Mouse (Mus musculus): Measurements from ENCODE around the gene Gm8947.

Gene Gm8947

DNA sequence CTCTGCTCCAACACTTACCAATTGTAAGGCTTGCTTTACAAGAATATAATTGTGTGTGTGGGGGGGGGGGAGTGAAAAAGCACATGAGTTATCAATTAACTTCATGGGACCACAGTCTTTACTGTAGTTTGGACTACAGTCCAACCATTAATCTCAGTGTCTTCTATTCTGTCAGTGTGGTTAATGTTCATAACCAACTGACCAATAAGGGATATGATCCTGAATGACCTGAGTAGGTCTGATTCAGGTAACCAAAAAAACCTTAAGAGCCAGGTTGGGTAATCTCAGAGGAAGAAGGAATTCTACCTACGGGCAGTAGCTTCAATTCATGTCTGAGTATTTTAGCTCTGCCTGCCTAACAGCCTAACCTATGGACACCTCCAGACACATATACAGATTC is 32.4 kb downstream of the Gm8947 start:
- DNase-seq (ENCODE audit: extremely low spot score) = no peak

- no peak for DNase-seq (ENCODE audit: extremely low spot score)
Observed at GRCm38 (mm10) chr1:151227506-151227905, 35.3 kb downstream of the Gm8947 start.

DNA sequence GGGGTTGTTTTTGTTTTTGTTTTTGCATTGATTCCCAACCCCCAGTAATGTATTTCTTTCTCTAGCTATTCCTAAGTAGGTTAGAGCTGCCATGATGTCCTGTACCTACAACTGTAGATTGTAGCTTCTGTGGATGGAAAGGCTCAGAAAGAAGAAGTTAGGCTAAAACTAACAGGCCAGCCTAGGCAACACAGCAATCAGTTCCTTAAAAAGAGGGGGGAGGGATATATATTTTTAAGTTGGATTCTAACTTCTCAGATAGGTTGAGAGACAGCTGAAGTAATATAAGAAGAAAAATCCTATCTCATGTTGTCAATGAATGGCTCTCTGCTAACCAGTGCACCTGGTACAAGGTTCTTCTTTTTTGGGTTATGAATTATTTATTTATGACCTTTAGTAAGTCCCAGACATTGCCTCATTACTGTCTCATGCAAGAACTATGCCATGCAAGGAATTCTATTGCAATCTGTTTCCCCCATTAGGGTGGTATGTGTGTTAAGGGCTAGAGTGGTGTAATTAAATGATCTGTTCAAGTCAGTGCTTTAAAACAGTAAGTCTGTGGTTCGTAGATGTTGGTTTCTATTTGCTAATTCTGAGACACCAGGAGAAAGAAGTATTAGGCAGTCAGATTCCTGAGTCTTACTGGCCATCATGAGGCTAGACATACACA is 36.3 kb downstream of the Gm8947 start:
- no peak for DNase-seq (ENCODE audit: extremely low spot score)

GRCm38 (mm10) chr1:151232346-151232745 is 40.2 kb downstream of the Gm8947 start:
- no peak for DNase-seq (ENCODE audit: extremely low spot score)

DNA sequence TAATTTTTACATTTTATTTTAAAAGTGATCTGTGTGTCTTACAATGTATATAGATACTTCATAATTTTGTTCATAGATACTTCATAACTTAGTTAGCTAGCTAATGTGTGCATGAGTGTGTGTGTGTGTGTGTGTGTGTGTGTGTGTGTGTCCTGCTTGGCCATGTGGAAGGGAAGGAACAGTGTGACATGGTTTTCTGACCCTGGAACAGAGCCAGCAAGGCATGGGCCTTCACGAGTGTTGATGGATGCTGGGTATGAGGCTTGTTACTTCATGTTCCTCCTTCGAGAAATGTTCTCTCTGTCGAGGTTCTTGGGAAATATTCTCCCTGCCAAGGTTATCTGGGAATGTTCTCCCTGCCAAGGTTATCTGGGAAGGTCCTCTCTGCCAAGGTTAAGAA is 41.6 kb downstream of the Gm8947 start:
- DNase-seq (ENCODE audit: extremely low spot score) = no peak

DNA sequence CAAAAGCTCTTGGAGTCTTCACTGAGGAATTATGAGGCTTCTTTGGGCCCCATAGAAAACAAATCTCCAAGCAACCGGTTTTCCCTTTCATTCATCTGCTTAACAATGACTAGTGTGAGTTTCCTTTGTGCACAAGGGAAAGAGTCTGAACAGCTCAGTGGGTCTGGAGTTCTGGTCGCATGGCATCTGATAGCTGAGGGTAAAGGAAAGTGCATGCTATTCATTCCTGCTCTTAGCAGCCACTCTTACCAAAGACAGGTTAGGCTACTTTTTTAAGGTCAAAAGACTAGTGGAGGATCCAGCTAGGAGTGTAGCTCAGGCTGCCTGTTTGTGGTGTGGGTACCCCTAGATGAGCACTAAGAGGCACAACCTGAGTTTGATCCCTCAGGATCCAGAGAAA is 43.4 kb downstream of the Gm8947 start:
- DNase-seq (ENCODE audit: extremely low spot score) = no peak

GRCm38 (mm10) chr1:151236141-151236930 is 44.2 kb downstream of the Gm8947 start:
- DNase-seq (ENCODE audit: extremely low spot score) = no peak

DNA sequence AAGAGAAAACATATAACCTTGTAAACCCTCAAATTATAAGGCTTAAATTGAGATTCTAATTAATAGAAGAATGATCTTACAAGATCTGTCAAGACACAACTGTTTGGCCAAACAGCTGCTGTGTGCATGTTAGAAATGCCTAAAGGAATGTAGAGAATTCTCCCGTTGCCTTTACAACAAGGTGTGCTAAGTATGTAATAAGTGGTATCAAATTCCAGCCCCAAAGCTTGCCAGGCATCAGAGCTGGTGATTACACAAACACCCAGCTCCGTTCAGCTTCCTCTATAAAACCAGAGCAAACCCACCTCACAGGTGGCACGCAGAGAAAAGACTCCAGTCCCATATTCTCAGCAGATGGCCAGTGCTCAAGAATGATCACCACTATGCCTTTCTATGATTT is 45.6 kb downstream of the Gm8947 start:
- DNase-seq (ENCODE audit: extremely low spot score) = no peak

DNA sequence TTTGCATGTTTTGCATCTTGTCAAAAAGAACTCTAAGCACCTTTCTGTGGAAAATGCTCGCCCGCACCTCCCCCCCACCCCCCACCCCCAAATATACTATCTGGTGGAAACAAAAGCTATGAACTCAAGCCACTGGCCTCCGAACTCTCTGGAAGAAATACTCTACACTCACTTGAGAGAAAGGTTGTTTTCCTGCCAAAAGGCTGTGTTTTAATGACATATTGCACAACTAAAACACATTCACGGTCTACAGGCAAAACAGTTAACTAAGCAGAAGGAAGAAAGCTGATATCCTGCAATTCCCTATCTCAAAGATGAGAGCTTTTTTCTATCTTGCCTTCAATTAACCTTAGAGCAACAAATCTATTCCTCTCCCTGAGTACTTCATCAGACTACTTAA is 51.2 kb downstream of the Gm8947 start:
- DNase-seq (ENCODE audit: extremely low spot score) = no peak
